Mouse (Mus musculus) right cerebral cortex, adult 2 months (tissue): ENCODE measurements at regions not wholly inside any gene's neighbourhood (a gene's known extent, or its start where the extent isn't known, plus 50 kb on each side); places are given as distances from the start of the nearest gene placed in this dataset.

Experiments
- DNase-seq, 2 experiments: peaks; one replicate each; pipeline ENCODE4 v3.0.0; 2021 to 2022; ENCODE audit warnings: low spot score in 2 of 2

DNA sequence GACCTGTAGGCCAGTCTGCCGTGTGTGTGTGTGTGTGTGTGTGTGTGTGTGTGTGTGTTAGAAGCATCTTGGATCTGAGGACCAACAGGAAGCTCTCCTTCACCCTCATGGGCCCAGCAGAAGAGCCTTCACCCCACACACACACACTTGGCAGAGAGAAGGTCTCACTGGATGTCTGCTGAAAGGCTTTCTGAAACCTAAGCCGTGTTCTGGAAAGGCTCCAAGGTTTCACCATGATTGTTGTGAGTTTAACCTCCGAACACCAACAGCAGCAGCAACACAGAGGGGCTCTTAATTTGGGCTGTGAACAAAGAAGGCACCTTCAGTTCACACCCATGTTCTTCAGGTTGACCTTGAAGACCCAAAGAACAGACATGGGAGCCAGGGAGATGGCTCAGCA, 124.9 kb upstream of the Dynlrb2 start:
- no peak for DNase-seq

- peak; percentile 26 to 40 for DNase-seq
Observed at GRCm38 (mm10) chr8:116375758-116376157, 129.0 kb upstream of the Dynlrb2 start.

DNA sequence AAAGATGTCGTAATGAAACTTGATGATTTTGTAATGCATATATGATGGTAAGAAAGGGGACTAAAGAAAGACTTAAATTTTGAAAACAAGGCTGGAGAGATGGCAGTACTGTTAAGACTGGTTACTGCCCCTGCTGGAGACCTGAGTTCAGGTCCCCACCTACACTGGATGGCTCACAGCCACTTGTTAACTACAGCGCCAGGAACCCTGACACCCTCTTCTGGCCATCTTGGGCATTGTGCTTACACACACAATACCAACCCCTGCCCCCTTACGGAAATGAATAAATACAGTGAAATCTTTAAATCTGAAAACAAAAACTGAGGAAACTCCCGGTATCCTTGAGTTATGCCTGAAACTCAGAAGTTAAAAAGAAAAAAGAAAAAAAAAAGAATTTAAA, 131.7 kb upstream of the Dynlrb2 start:
- no peak for DNase-seq

DNA sequence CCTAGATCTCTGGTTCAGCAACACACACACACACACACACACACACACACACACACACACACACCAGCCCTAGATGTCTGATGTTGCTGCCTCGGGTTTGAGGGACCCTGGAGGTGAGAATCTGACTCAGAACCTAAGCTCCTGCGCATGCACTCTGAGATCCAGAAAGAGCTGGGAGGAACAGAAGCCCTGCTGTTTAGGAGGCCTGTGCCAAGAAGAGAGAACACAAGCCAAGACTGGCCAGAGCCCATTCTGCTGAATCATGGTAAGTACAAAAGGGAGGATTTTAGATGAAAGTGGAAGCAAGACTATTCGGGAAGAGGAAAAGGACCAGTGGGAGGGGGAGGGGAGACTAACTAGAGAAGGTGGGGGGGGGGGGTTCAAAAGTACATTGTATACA, 132.2 kb upstream of the Dynlrb2 start:
- peak; percentile 54 to 61 for DNase-seq

GRCm38 (mm10) chr8:116372056-116372455, 132.7 kb upstream of the Dynlrb2 start:
- no peak for DNase-seq

GRCm38 (mm10) chr8:116367491-116367890, 137.3 kb upstream of the Dynlrb2 start:
- DNase-seq, result no peak

GRCm38 (mm10) chr8:116366706-116367105, 138.1 kb upstream of the Dynlrb2 start:
- DNase-seq, result no peak

GRCm38 (mm10) chr8:116364751-116365150, 140.0 kb upstream of the Dynlrb2 start:
- DNase-seq, result no peak

GRCm38 (mm10) chr8:116364172-116364571, 140.6 kb upstream of the Dynlrb2 start:
- DNase-seq, result no peak

DNA sequence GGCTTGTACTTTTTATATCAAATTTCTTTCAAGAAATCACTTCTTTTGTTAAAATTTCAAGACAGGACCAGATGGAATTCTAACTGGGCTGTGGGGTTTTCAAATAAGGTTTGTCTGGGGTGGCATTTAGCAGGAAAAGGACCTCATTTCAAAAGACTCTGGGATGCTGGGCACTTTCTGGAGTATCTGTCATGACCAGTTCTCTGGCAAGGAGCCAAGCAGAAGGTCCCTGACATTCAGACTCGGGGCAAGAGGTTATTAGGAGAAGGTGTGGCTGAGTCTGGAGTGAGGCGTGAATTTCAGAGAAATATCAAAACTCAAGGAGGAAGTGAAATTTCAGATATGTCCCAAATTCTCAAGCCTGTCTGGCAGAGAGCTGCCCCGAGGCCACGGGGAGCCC, 142.4 kb upstream of the Dynlrb2 start:
- no peak for DNase-seq

DNA sequence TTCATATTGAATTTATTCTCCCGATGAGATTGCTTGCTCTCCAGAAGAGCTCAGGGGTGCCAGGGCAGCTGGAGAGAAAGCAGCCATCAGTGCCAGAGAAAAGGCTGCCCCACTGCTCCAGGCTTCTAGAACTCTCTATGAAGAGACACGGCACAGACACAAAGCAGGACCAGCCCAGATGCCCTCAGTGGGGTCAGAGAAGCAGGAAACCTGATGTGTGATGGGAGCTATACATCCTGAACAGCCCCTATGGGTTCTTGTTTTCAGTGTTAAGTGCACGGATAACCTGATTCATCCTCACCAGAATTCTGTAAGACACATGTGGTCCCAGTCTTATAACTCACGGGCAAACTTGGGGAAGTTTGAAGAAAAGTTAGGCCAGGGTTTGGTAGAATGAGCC, 145.0 kb upstream of the Dynlrb2 start:
- DNase-seq, result no peak

DNA sequence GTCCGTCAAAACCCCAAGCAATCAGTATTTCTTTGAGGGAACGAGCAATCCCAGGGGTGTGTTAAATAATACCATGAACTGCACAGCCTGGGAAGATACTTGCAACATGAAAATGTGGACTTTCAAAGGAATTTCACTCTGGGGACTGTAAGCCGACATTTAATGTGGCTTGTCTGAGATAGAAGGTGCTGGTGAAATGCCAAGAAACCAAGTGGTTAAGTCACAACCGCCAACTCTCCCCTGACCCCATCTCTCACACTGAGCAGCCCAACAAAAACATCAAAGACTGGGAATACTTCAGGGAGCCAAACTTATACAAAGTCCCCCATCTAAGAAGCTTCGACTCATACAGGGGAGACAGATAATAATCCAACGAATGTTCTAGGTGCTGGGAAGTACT, 150.0 kb upstream of the Dynlrb2 start:
- DNase-seq, result no peak

DNA sequence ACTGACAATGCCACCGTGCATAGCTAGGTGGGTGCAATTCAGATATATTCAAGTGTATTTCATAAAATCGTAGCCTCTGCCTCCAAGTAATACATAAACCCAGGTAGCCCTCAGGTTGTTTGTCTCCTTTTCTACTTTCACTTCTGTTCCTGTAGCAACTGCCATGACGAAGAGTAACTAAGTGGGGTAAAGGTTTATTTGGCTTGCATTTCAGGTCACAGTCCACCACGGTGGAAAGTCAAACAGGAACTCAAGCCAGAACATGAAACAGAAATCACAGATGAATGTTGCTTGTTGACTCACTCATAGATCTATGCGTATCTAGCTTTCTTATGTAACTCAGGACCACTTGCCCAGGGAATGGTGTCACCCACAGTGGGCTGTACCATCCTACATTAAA, 150.9 kb upstream of the Dynlrb2 start:
- DNase-seq, result no peak

DNA sequence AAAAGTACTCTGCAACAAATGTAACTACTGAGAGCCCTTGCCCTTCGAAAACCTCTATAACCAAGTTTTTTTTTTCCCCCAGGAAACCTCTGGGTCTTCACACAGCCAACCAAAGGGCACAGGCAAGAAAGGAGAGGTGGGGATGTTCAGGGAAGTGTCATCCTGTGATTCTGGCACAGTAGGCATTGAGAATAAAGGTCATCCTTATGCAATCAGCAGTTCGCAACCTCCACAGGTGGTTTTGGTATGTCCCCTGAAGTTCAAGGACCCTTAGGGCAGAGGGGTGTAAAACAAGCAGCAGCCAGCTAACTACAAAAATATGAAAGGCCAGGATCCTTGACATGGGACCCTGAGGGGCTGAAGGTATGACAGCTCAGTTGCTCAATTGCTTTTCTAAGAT, 152.1 kb upstream of the Dynlrb2 start:
- DNase-seq, result no peak

GRCm38 (mm10) chr8:116348971-116349370, 155.8 kb upstream of the Dynlrb2 start:
- DNase-seq, result no peak

DNA sequence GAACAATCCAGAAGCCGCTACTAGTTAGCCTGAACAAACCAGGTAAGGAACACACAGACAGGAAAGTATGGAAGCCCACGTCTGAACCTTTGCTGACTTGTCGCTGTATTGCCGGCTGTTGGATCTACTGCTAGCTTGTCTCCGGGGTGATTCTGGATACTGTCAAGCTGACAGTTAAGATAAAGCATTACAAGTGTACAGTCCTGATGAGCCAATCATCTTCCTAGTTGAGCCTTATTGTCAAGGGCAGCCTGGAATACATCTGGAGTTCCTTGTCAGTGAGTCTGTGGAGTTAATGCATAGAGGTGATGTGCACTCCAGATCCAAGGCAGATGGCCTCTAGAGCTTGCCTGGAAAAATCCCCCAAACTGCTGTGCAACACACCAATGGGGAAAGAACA, 157.8 kb upstream of the Dynlrb2 start:
- no peak for DNase-seq

DNA sequence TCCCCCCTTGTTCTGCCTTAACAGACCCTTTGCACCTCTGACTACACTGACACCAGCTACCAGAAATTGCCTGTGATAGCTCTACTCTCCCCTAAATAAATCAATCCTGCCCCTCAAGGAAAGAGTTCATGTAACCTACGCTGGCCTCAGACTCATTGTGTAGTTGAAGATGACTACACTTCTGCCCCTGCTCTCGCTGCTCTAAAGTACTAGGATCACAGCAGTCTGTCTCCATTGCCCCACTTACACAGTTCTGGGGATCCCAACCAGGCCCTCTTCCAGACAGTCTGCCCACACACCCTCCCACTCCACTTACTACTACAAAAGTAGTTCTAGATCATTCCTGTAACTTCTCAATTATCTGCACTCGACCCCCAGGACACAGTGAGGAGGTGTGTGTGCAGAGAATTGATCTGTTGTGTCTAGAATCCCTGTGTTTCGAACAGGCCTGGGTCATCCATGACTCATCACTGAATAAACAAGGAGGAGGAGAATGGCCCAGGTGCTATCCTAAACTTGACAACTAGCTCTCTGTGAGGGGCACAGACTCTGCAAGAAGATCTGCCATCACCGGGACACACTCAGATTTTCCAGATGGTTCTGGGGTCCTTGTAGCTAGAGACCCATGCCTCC, 160.1 kb upstream of the Dynlrb2 start:
- DNase-seq, result no peak

GRCm38 (mm10) chr8:116343534-116343933, 161.2 kb upstream of the Dynlrb2 start:
- DNase-seq, result no peak

DNA sequence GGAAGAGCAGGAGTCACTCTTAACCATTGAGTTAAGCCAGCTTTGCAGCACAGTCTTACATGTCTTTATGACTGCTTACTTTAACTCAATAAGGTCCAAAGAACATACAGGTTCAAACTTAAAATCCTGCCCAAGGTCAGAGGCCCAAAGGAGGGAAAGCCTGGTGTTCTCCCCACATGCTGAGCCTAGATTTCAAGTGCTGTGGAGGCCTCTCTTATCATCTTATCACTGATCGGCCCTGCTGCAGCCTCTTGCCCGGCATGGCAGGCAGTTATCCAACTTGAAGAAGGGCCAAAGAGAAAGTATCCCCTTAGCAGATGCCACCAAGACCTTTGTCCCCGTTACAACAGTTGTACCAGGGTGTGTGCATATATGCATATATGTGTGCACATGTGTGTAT, 170.0 kb upstream of the Dynlrb2 start:
- no peak for DNase-seq

DNA sequence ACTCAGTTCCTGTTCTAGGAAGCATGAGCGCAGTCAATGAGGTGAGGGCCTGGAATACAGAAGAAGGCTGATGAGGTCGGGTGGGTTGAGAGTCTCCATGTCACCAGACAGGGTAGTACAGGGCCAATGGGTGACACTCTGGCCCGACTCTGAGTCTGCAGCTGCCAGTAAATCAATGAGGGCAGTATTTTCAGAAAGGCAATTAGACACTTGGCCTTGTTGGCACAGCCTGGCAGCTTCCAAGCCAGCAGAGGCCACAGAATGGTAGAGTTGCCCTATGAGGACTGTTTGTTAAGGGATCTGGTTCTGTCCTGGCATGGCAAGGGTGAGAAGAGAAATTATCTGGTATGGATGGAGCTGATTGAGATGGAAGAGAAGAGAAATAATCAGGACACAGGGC, 170.7 kb upstream of the Dynlrb2 start:
- DNase-seq, result no peak

DNA sequence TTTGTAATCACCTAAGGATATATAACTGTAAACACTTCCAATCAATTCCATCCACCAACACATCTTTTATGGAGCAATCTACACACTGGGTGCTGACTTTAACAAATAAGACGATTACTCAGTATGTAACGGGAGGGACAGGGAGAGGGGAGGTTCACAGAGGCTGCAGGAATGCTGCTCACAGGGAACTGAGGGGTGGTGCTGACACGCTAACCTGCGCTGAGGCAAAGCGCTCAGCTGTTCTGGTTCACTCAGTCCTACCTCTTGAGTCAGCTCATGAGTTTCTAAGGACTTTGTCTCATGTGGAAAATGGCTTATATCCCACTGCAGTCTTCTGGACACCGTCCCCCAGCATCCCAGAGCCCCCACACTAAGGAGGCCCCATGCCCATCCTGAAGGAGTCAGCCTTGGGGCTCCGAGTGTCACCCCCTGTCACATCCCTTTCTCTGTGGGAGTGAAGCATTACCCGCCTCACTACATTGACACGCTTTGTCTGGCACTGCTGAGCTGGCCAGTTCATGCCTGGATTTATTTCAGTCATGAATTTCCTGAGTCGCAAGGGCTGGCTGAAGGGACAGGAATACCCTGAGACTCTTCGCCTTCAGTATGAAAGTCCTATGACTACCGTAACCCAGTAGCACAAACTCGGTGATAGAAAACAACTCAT, 184.6 kb upstream of the Dynlrb2 start:
- DNase-seq, result no peak

- no peak for DNase-seq
Observed at GRCm38 (mm10) chr8:116315410-116315809, 189.4 kb upstream of the Dynlrb2 start.

- DNase-seq, result no peak
Observed at GRCm38 (mm10) chr8:116314429-116315092, 190.2 kb upstream of the Dynlrb2 start.
